Mouse (Mus musculus): Measurements from ENCODE around the gene Birc2. TPM values are rescaled to one million over a fixed set of nuclear protein-coding genes. Genes with fewer than 3 reads are reported as not detected.

Gene Birc2
- polyA plus RNA-seq, 1 experiment: 27.7 TPM

GRCm38 (mm10) chr9:7786086-7786485 is 50.8 kb downstream of the Birc2 start:
- DNase-seq (ENCODE audit: low spot score): no peak

- DNase-seq (ENCODE audit: low spot score): no peak
These were observed 51.5 kb downstream of the Birc2 start for GRCm38 (mm10) chr9:7785396-7785795.

GRCm38 (mm10) chr9:7784615-7785012 is 52.2 kb downstream of the Birc2 start:
- DNase-seq (ENCODE audit: low spot score): no peak

- no peak for DNase-seq (ENCODE audit: low spot score)
These were observed 52.8 kb downstream of the Birc2 start for GRCm38 (mm10) chr9:7783823-7784614.

GRCm38 (mm10) chr9:7780250-7781150 is 56.4 kb downstream of the Birc2 start:
- no peak for DNase-seq (ENCODE audit: low spot score)

GRCm38 (mm10) chr9:7779786-7780185 is 57.1 kb downstream of the Birc2 start:
- no peak for DNase-seq (ENCODE audit: low spot score)

- no peak for DNase-seq (ENCODE audit: low spot score)
These were observed 58.1 kb downstream of the Birc2 start for GRCm38 (mm10) chr9:7778771-7779170.

- DNase-seq (ENCODE audit: low spot score): no peak
These were observed 59.2 kb downstream of the Birc2 start for GRCm38 (mm10) chr9:7777652-7778051.

- no peak for DNase-seq (ENCODE audit: low spot score)
These were observed 59.9 kb downstream of the Birc2 start for GRCm38 (mm10) chr9:7776940-7777339.

- DNase-seq (ENCODE audit: low spot score): no peak
These were observed 60.9 kb downstream of the Birc2 start for GRCm38 (mm10) chr9:7775986-7776385.

GRCm38 (mm10) chr9:7775011-7775410 is 61.9 kb downstream of the Birc2 start:
- no peak for DNase-seq (ENCODE audit: low spot score)

GRCm38 (mm10) chr9:7774538-7774937 is 62.3 kb downstream of the Birc2 start:
- DNase-seq (ENCODE audit: low spot score): no peak

- DNase-seq (ENCODE audit: low spot score): no peak
These were observed 63.2 kb downstream of the Birc2 start for GRCm38 (mm10) chr9:7773686-7774085.

GRCm38 (mm10) chr9:7772773-7773454 is 64.0 kb downstream of the Birc2 start:
- DNase-seq (ENCODE audit: low spot score): no peak

- no peak for DNase-seq (ENCODE audit: low spot score)
These were observed 64.5 kb downstream of the Birc2 start for GRCm38 (mm10) chr9:7772361-7772760.

GRCm38 (mm10) chr9:7769491-7769890 is 67.4 kb downstream of the Birc2 start:
- DNase-seq (ENCODE audit: low spot score): no peak

GRCm38 (mm10) chr9:7769081-7769480 is 67.8 kb downstream of the Birc2 start:
- no peak for DNase-seq (ENCODE audit: low spot score)

Other genes with a start within 250 kb of the Birc2 start
- gene Mmp20, start 208.8 kb downstream of the Birc2 start, polyA plus RNA-seq (2012; rRNA removed): not detected in 2 replicates
- gene Mmp7, start 145.0 kb downstream of the Birc2 start, polyA plus RNA-seq (2012; rRNA removed): 0.06 TPM in 1 of 2 replicates, not detected in the other
- gene Tmem123, start 73.0 kb downstream of the Birc2 start, polyA plus RNA-seq (2012; rRNA removed): 298 and 359 TPM in 2 replicates
- 18.2 and 21.2 TPM in 2 replicates for gene Birc3, start 36.1 kb upstream of the Birc2 start, polyA plus RNA-seq (2012; rRNA removed)
- 47.6 and 77.0 TPM in 2 replicates for gene Yap1, start 167.5 kb upstream of the Birc2 start, polyA plus RNA-seq (2012; rRNA removed)
- gene Cfap300, start 205.8 kb upstream of the Birc2 start, polyA plus RNA-seq (2012; rRNA removed): 3.0 and 3.7 TPM in 2 replicates

Data from urinary bladder, adult 2 months (tissue).